ENCODE assay signal across 8 mouse cellular contexts in genomic region chr6:4740511-4740910, GRCm38 (mm10). TPM values are rescaled to one million over a fixed set of nuclear protein-coding genes. Genes with fewer than 3 reads are reported as not detected.
A peak's percentile ranks its signal among the peaks of the same experiment; 100 is the strongest.
DNase-seq lines count a peak whose midpoint lies in the region; ATAC-seq lines count a peak whose summit lies in the region.

No protein-coding gene starts in this region.

- H3K4me2 ChIP-seq in midbrain, embryonic 11.5 days, result no peak overlapping the region

- WGBS in midbrain, embryonic 11.5 days, result 28% methylated on average over 6 of the region's 6 CpGs

- no peaks in the 10 kb centered on the region for H3K36me3 ChIP-seq in midbrain, embryonic 11.5 days (ENCODE audit: control insufficient read depth, insufficient read depth, low read length)

- no peak overlapping the region for H3K4me3 ChIP-seq in midbrain, embryonic 11.5 days (ENCODE audit: low read depth, low read length)

- peak; percentile 39 for DNase-seq in layer of hippocampus, adult 11-12 months (ENCODE audit: low spot score)
- DNase-seq in layer of hippocampus, adult 9-10 months (ENCODE audit: low spot score), result no peak
- DNase-seq in cerebellum, postnatal 10 days, result peak; percentile 80
- peak; percentile 35 for DNase-seq in gastrocnemius, postnatal 25 days
- DNase-seq in layer of hippocampus, adult 9-11 months, result peak; percentile 27
- peak; percentile 87 for DNase-seq in midbrain, embryonic 11.5 days (ENCODE audit: low spot score, missing footprints)
- DNase-seq in frontal cortex, postnatal 10 days (ENCODE audit: low spot score in 2 of 2), result no peak

- H3K9ac ChIP-seq in midbrain, embryonic 11.5 days (ENCODE audit: low read length), result no peak overlapping the region

- H3K27ac ChIP-seq in midbrain, embryonic 11.5 days (ENCODE audit: low read depth, low read length), result no peak overlapping the region

- no peak for ATAC-seq in midbrain, embryonic 11.5 days (ENCODE audit: low FRiP score)
- no peak for ATAC-seq in inflammation-experienced regulatory T-cells, adult 6 months

- H3K27me3 ChIP-seq in midbrain, embryonic 11.5 days (ENCODE audit: control insufficient read depth, insufficient read depth, low read length), result no peaks in the 10 kb centered on the region

- no peaks in the 10 kb centered on the region for H3K9me3 ChIP-seq in midbrain, embryonic 11.5 days (ENCODE audit: control insufficient read depth, low read length)

- H3K4me1 ChIP-seq in midbrain, embryonic 11.5 days (ENCODE audit: control insufficient read depth, insufficient read depth, low read length), result peaks cover 37% of the 10 kb centered on the region

RNA-seq across cellular contexts. Expression of gene Sgce, which starts 6.5 kb away (rescaled TPM):
- total RNA-seq in gastrocnemius, postnatal 25 days (2021), result 10 to 100 TPM; 10.2 to 12.1 TPM
- 62.5 and 71.3 TPM in 2 replicates for polyA plus RNA-seq in midbrain, embryonic 11.5 days (2014; fragmentation: Nextera tagmentation; extraction: Ambion mirVana)
- under 1 TPM in 1 of 3 experiments, not detected in 2; 0.34 TPM for polyA plus RNA-seq in inflammation-experienced regulatory T-cells, adult 6 months (2017; shearing (Covaris generic))

RNA-seq across cellular contexts. Expression of gene Peg10, which starts 6.6 kb away (rescaled TPM):
- total RNA-seq in gastrocnemius, postnatal 25 days (2021), result 1 to 10 TPM; 2.2 to 3.1 TPM
- polyA plus RNA-seq in midbrain, embryonic 11.5 days (2014; fragmentation: Nextera tagmentation; extraction: Ambion mirVana), result 11.2 and 11.9 TPM in 2 replicates
- not detected for polyA plus RNA-seq in inflammation-experienced regulatory T-cells, adult 6 months (2017; shearing (Covaris generic))

Comparison
In these comparisons a context has a peak if more than half of its experiments do, and no peak if none do; other contexts are left out.
1. DNase-seq: peak in layer of hippocampus, adult 11-12 months (single experiment), cerebellum, postnatal 10 days (2 of 2), gastrocnemius, postnatal 25 days (single experiment), layer of hippocampus, adult 9-11 months (single experiment) and midbrain, embryonic 11.5 days (single experiment); none in layer of hippocampus, adult 9-10 months (single experiment) and frontal cortex, postnatal 10 days (0 of 2).
2. RNA of gene Sgce, which starts 6.5 kb away (polyA plus RNA-seq): 62.5 to 71.3 TPM in midbrain, embryonic 11.5 days; 0.34 TPM in inflammation-experienced regulatory T-cells, adult 6 months; every median in the first group is over 10 times any median in the second.
3. RNA of gene Peg10, which starts 6.6 kb away (polyA plus RNA-seq): 11.2 to 11.9 TPM in midbrain, embryonic 11.5 days; not detected in inflammation-experienced regulatory T-cells, adult 6 months; every median in the first group is over 10 times any median in the second.